Mouse (Mus musculus) embryonic facial prominence, embryonic 15.5 days (tissue): Measurements from ENCODE around the gene Dnajb2. TPM values are rescaled to one million over a fixed set of nuclear protein-coding genes. Genes with fewer than 3 reads are reported as not detected.
A peak's percentile ranks its signal among the peaks of the same experiment; 100 is the strongest.
"Not testable (repeated sequence)": the region's sequence is repeated elsewhere in the genome, so short reads cannot be mapped to it uniquely, and the experiment has no call there.

Experiments used
- ATAC-seq: fragments of 200-750 bp; cut with Nextera tagmentation; 2 replicates; pipeline ENCODE4 v1.8.0; 2017; ENCODE audit warnings: low read depth, moderate TSS enrichment; ENCODE audit not compliant: insufficient number of reproducible peaks, low FRiP score, low TSS enrichment
- H3K27ac ChIP-seq: fragments of 300-500 bp; sonication (generic); replicated peaks from 2 replicates; pipeline ENCODE4 v1.5.1; 2015; ENCODE audit warnings: mild to moderate bottlenecking, inconsistent platforms
- H3K27me3 ChIP-seq: fragments of 300-500 bp; sonication (generic); 2 replicates; pipeline ENCODE4 v1.6.1; 2015; ENCODE audit warnings: inconsistent platforms
- H3K36me3 ChIP-seq: fragments of 300-500 bp; sonication (generic); 2 replicates; pipeline ENCODE4 v1.6.1; 2015; ENCODE audit warnings: mild to moderate bottlenecking, inconsistent platforms
- H3K4me1 ChIP-seq: fragments of 300-500 bp; sonication (generic); 2 replicates; pipeline ENCODE4 v1.6.1; 2015; ENCODE audit warnings: inconsistent platforms
- H3K4me2 ChIP-seq: fragments of 300-500 bp; sonication (generic); replicated peaks from 2 replicates; pipeline ENCODE4 v1.6.1; 2015; ENCODE audit warnings: mild to moderate bottlenecking, inconsistent platforms
- H3K4me3 ChIP-seq: fragments of 300-500 bp; sonication (generic); replicated peaks from 2 replicates; pipeline ENCODE4 v1.5.1; 2015; ENCODE audit warnings: mild to moderate bottlenecking, inconsistent platforms
- H3K9ac ChIP-seq: fragments of 300-500 bp; sonication (generic); 2 replicates; pipeline ENCODE4 v1.6.1; 2015; ENCODE audit warnings: inconsistent platforms
- H3K9me3 ChIP-seq: fragments of 300-500 bp; sonication (generic); replicated peaks from 2 replicates; pipeline ENCODE4 v1.6.1; 2016; ENCODE audit warnings: inconsistent platforms
- WGBS: fragments of 180-500 bp; shearing (Covaris S2); methylation state at CpG from one replicate; pipeline ENCODE4 v1.1.7; 2015; 5-methylcytosine and 5-hydroxymethylcytosine counted together
- polyA plus RNA-seq: library from polyadenylated mRNA; unstranded; fragments of >200 nt; fragmentation: Nextera tagmentation; extraction: Ambion mirVana; gene quantifications from 2 replicates; pipeline ENCODE4 v1.2.1, GENCODE M21; 2015

Gene Dnajb2
- polyA plus RNA-seq, 1 experiment from 2014 or later: 51.3 TPM

- WGBS: 69% methylated on average over 4 of the region's 4 CpGs
- H3K36me3 ChIP-seq, H3K4me3 ChIP-seq, H3K9me3 ChIP-seq, H3K27me3 ChIP-seq, H3K27ac ChIP-seq, ATAC-seq, H3K9ac ChIP-seq, H3K4me2 ChIP-seq: not testable (repeated sequence)
- H3K4me1 ChIP-seq: peaks cover 20% of the 10 kb centered on the region
Measured at GRCm38 (mm10) chr1:75232489-75232888, 3.7 kb upstream of the Dnajb2 start.

GRCm38 (mm10) chr1:75234606-75235005 is 1.6 kb upstream of the Dnajb2 start:
- Histone ChIP-seq H3K9ac (no peak overlapping the region), H3K9me3 (no peaks in the 10 kb centered on the region), H3K27me3 (no peaks in the 10 kb centered on the region), H3K4me3 (no peak overlapping the region), H3K4me1 (peaks cover 20% of the 10 kb centered on the region), H3K27ac (no peak overlapping the region), H3K36me3 (peaks cover 4% of the 10 kb centered on the region; the same call in 1 of the 2 replicates), H3K4me2 (0 out of 2 replicates have a peak overlapping the region, but pooled peaks have one; percentile 15)
- ATAC-seq: no peak
- under 1% methylated on average over 8 of the region's 8 CpGs for WGBS

GRCm38 (mm10) chr1:75239591-75239990 is 3.4 kb downstream of the Dnajb2 start:
- no peak overlapping the region for H3K4me2 ChIP-seq
- peaks cover 20% of the 10 kb centered on the region for H3K4me1 ChIP-seq
- no peak overlapping the region for H3K4me3 ChIP-seq
- ATAC-seq: no peak
- peaks cover 31% of the 10 kb centered on the region for H3K36me3 ChIP-seq
- H3K27ac ChIP-seq: no peak overlapping the region
- no peaks in the 10 kb centered on the region for H3K27me3 ChIP-seq
- 77% methylated on average over 10 of the region's 10 CpGs for WGBS
- no peaks in the 10 kb centered on the region for H3K9me3 ChIP-seq
- H3K9ac ChIP-seq: no peak overlapping the region

- H3K9ac ChIP-seq: no peak overlapping the region
- H3K4me1 ChIP-seq: peaks cover 11% of the 10 kb centered on the region
- no peaks in the 10 kb centered on the region for H3K27me3 ChIP-seq
- no peak overlapping the region for H3K27ac ChIP-seq
- H3K9me3 ChIP-seq: no peaks in the 10 kb centered on the region
- ATAC-seq: no peak
- H3K4me3 ChIP-seq: no peak overlapping the region
- WGBS: 85% methylated on average over 14 of the region's 14 CpGs
- peaks cover 36% of the 10 kb centered on the region for H3K36me3 ChIP-seq
- H3K4me2 ChIP-seq: no peak overlapping the region
Measured at GRCm38 (mm10) chr1:75243411-75243810, 7.2 kb downstream of the Dnajb2 start.

- Histone ChIP-seq H3K36me3 (peaks cover 34% of the 10 kb centered on the region), H3K4me1 (peaks cover 13% of the 10 kb centered on the region), H3K4me3 (no peak overlapping the region), H3K4me2 (no peak overlapping the region), H3K9me3 (no peaks in the 10 kb centered on the region), H3K27me3 (no peaks in the 10 kb centered on the region), H3K9ac (no peak overlapping the region), H3K27ac (no peak overlapping the region)
- 84% methylated on average over 12 of the region's 12 CpGs for WGBS
- ATAC-seq: peak; percentile 5; the same call in 1 of the 2 replicates
Measured at GRCm38 (mm10) chr1:75244175-75244826, 8.1 kb downstream of the Dnajb2 start.

- WGBS: 24% methylated on average over 4 of the region's 4 CpGs
- H3K36me3 ChIP-seq: peaks cover 30% of the 10 kb centered on the region
- H3K9me3 ChIP-seq: no peaks in the 10 kb centered on the region
- H3K4me2 ChIP-seq: no peak overlapping the region
- no peak overlapping the region for H3K27ac ChIP-seq
- no peaks in the 10 kb centered on the region for H3K27me3 ChIP-seq
- H3K4me3 ChIP-seq: no peak overlapping the region
- ATAC-seq: peak; percentile 53
- peaks cover 13% of the 10 kb centered on the region for H3K4me1 ChIP-seq
- no peak overlapping the region for H3K9ac ChIP-seq
Measured at GRCm38 (mm10) chr1:75244836-75245235, 8.6 kb downstream of the Dnajb2 start.

- Histone ChIP-seq H3K4me1 (peaks cover 20% of the 10 kb centered on the region), H3K27ac (no peak overlapping the region), H3K9ac (no peak overlapping the region), H3K36me3 (peaks cover 15% of the 10 kb centered on the region; the same call in 1 of the 2 replicates), H3K9me3 (no peaks in the 10 kb centered on the region), H3K4me3 (no peak overlapping the region), H3K4me2 (no peak overlapping the region), H3K27me3 (no peaks in the 10 kb centered on the region)
- 74% methylated on average over 16 of the region's 16 CpGs for WGBS
- no peak for ATAC-seq
Measured at GRCm38 (mm10) chr1:75247071-75247930, 11.1 kb downstream of the Dnajb2 start.

- Histone ChIP-seq H3K36me3 (peaks cover 12% of the 10 kb centered on the region; the same call in 1 of the 2 replicates), H3K4me1 (peaks cover 20% of the 10 kb centered on the region), H3K27ac (no peak overlapping the region), H3K4me3 (no peak overlapping the region), H3K27me3 (no peaks in the 10 kb centered on the region; the same call in 1 of the 2 replicates), H3K9me3 (no peaks in the 10 kb centered on the region), H3K9ac (no peak overlapping the region), H3K4me2 (no peak overlapping the region)
- WGBS: 38% methylated on average over 9 of the region's 9 CpGs
- ATAC-seq: peak; percentile 31
Measured at GRCm38 (mm10) chr1:75248041-75248772, 12.0 kb downstream of the Dnajb2 start.

GRCm38 (mm10) chr1:75250498-75250897 is 14.3 kb downstream of the Dnajb2 start:
- Histone ChIP-seq H3K4me3 (no peak overlapping the region), H3K27me3 (no peaks in the 10 kb centered on the region; the same call in 1 of the 2 replicates), H3K9me3 (no peaks in the 10 kb centered on the region), H3K4me1 (peaks cover 20% of the 10 kb centered on the region), H3K4me2 (no peak overlapping the region), H3K9ac (no peak overlapping the region), H3K36me3 (peaks cover 4% of the 10 kb centered on the region; the same call in 1 of the 2 replicates), H3K27ac (no peak overlapping the region)
- no peak for ATAC-seq
- WGBS: 35% methylated on average over 3 of the region's 3 CpGs

DNA sequence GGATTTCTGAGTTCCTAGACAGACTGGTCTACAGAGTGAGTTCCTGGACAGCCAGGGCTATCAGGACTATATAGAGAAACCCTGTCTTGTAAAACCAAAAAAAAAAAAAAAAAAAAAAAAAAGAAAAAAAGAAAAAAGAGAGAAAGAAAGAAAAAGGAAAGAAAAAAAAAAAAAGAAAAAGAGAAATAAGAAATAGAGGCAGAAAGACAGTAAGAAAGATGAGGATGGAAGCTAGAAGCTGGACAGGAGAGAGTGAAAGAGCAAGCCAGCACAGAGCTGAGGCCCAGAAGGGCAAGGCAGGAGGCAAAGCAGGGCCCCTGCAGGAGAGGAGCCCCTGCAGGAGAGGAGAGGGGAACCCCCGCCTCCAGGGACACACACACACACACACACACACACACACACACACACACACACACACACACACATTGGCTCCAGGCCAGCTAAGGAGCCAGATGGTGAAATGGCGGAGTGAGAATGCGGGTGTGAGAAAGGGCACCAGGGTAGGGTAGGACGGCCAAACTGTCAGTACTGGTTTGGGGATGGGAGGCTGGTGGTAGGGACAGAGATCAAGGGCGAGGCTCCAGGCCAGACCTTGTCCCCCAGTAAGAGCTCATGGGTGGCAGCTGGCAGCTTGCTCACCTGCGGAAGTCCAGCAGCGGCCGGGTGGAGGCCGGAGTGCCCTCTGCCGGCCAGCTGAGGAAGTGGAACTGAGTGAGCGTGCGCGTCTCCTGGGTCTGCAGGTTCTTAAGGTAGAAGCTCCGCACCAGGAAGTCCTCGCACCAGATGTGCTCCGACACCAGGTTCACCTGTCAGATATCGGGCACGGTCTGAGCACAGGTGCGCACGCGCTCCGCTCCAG is 15.1 kb downstream of the Dnajb2 start:
- Histone ChIP-seq H3K4me1 (peaks cover 20% of the 10 kb centered on the region), H3K27me3 (no peaks in the 10 kb centered on the region; the same call in 1 of the 2 replicates), H3K4me3 (peak overlapping the region; percentile 32), H3K9ac (no peak overlapping the region), H3K9me3 (no peaks in the 10 kb centered on the region), H3K36me3 (no peaks in the 10 kb centered on the region), H3K4me2 (peak overlapping the region; percentile 63), H3K27ac (no peak overlapping the region)
- ATAC-seq: 0 out of 2 replicates have a peak, but pooled peaks have one; percentile 13
- WGBS: 4% methylated on average over 22 of the region's 22 CpGs
